Comparison of ENCODE assay signal across 8 mouse cellular contexts in the genomic region with DNA sequence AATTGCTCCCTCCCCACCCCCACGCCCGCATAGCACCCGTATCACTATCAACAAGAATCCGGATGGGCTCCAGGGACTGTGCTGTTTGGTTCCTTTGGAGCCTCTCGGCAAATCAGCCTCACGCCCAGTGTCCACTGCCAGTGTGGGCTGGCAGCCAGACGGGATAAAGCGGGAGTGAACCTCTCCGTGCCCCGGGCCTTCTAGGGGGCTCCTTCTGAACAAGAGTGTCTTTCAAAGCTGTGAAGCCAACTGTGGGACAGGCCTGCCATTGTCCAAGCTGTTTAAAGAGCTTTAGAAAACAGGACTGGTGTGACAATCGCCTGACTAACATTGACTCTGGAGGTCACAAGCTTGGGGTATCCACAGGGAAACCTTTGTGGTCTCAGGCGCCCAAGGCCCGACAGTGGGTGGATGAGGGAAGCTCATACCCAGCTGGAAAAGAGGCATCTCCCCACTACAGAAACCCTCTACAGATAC.
DNase-seq lines count a peak whose midpoint lies in the region; ATAC-seq lines count a peak whose summit lies in the region.

No protein-coding gene starts in this region.

- intact Hi-C loops in gastrocnemius, postnatal 14 days (cut with DNase I; ENCODE audit: low total_unique reads): no loop called here

- H3K4me2 ChIP-seq in hindbrain, embryonic 16.5 days (ENCODE audit: low read length): no peak overlapping the region

- H3K27me3 ChIP-seq in hindbrain, embryonic 16.5 days (replicated peaks; ENCODE audit: control insufficient read depth, insufficient read depth, low read length): no peaks in the 10 kb centered on the region

- H3K4me1 ChIP-seq in hindbrain, embryonic 16.5 days (ENCODE audit: control insufficient read depth, insufficient read depth, low read depth, low read length): peaks cover 3% of the 10 kb centered on the region

- no peaks in the 10 kb centered on the region for H3K9me3 ChIP-seq in hindbrain, embryonic 16.5 days (ENCODE audit: control insufficient read depth, low read length)

- peak overlapping the region; percentile 60; the same call in 1 of the 2 replicates for H3K27ac ChIP-seq in hindbrain, embryonic 16.5 days (ENCODE audit: low read depth, low read length)

- ATAC-seq in hindbrain, embryonic 16.5 days: peak; percentile 95
- no peak for ATAC-seq in megakaryocyte progenitor cell, adult 5-6 weeks (replicated peaks; ENCODE audit: poor library complexity)
- no peak for ATAC-seq in megakaryocyte, adult 5-6 weeks (ENCODE audit: poor library complexity, severe bottlenecking)

- no peak overlapping the region for H3K4me3 ChIP-seq in hindbrain, embryonic 16.5 days (ENCODE audit: low read length)

- no peak overlapping the region for H3K9ac ChIP-seq in hindbrain, embryonic 16.5 days (ENCODE audit: low read depth, low read length)

- no peaks in the 10 kb centered on the region for H3K36me3 ChIP-seq in hindbrain, embryonic 16.5 days (ENCODE audit: control insufficient read depth, insufficient read depth, low read length)

- 38% methylated on average over 13 of the region's 13 CpGs for WGBS in hindbrain, embryonic 16.5 days

- DNase-seq in R1 (ENCODE audit: low read depth, low spot score): peak; percentile 31
- peak; percentile 59 to 60 for DNase-seq in cerebellum, adult 18-20 months
- DNase-seq in gastrocnemius, postnatal 14 days: peak; percentile 63
- peak; percentile 28 for DNase-seq in lung, postnatal 14 days
- DNase-seq in testis, postnatal 14 days (ENCODE audit: low spot score): peak; percentile 14
